In genomic region chr10:87858013-87858806, GRCm38 (mm10) we compare ENCODE assay signal across 8 mouse cellular contexts. TPM values are rescaled to one million over a fixed set of nuclear protein-coding genes. Genes with fewer than 3 reads are reported as not detected.
DNase-seq lines count a peak whose midpoint lies in the region; ATAC-seq and TF ChIP-seq lines count a peak whose summit lies in the region.

Igf1 (plus strand) TSS chr10:87858265.

- H3K36me3 ChIP-seq in liver, adult 2 months (ENCODE audit: control insufficient read depth, insufficient read depth, low read length), result peaks cover under 1% of the 10 kb centered on the region; the same call in 1 of the 2 replicates
- no peaks in the 10 kb centered on the region for H3K36me3 ChIP-seq in embryonic facial prominence, embryonic 12.5 days

- H3K27me3 ChIP-seq in liver, adult 2 months (ENCODE audit: control insufficient read depth, insufficient read depth, low read length), result no peaks in the 10 kb centered on the region
- no peaks in the 10 kb centered on the region for H3K27me3 ChIP-seq in embryonic facial prominence, embryonic 12.5 days

- H3K79me2 ChIP-seq in liver, adult 2 months (ENCODE audit: control insufficient read depth, insufficient read depth, low read length), result peaks cover 5% of the 10 kb centered on the region; the same call in 1 of the 2 replicates

- H3K9ac ChIP-seq in liver, adult 2 months (ENCODE audit: low read depth, low read length), result peak within 1 kb of the TSS; percentile 75
- peak within 1 kb of the TSS; percentile 29 for H3K9ac ChIP-seq in embryonic facial prominence, embryonic 12.5 days

- peak within 1 kb of the TSS; percentile 64 for H3K4me2 ChIP-seq in embryonic facial prominence, embryonic 12.5 days (replicated peaks)

- H3K4me3 ChIP-seq in liver, adult 2 months (ENCODE audit: insufficient read depth, low read depth, low read length), result peak within 1 kb of the TSS; percentile 79
- peak within 1 kb of the TSS; percentile 53 for H3K4me3 ChIP-seq in embryonic facial prominence, embryonic 12.5 days

- no peak for ATAC-seq in embryonic facial prominence, embryonic 12.5 days (ENCODE audit: insufficient number of reproducible peaks, insufficient read depth, low FRiP score, low TSS enrichment)
- ATAC-seq in megakaryocyte, adult 5-6 weeks (ENCODE audit: poor library complexity, severe bottlenecking), result 0 out of 2 replicates have a peak, but pooled peaks have one; percentile 19

- no peak for TF ChIP-seq POLR2A in liver, adult 2 months (IDR thresholded peaks at IDR 0.05; ENCODE audit: extremely low read depth, insufficient read depth, low read length)

- H3K4me1 ChIP-seq in liver, adult 2 months (ENCODE audit: control insufficient read depth, insufficient read depth, low read length), result peaks cover 11% of the 10 kb centered on the region
- H3K4me1 ChIP-seq in embryonic facial prominence, embryonic 12.5 days, result peaks cover 46% of the 10 kb centered on the region

- H3K27ac ChIP-seq in liver, adult 2 months (replicated peaks; ENCODE audit: insufficient read depth, low read depth, low read length), result peak within 1 kb of the TSS; percentile 89
- peak within 1 kb of the TSS; percentile 93 for H3K27ac ChIP-seq in embryonic facial prominence, embryonic 12.5 days

- no peak for TF ChIP-seq CTCF in liver, adult 2 months (IDR thresholded peaks at IDR 0.05; ENCODE audit: low read depth, low read length)

- intact Hi-C loops in heart, postnatal 10 days (cut with DNase I), result loop anchor here (5.0 to 10.0 kb wide), 4 partner anchors 153 to 444 kb away; partner anchors contain the start of genes Nup37 and Parpbp

- DNase-seq in liver, adult 2 months (ENCODE audit: extremely low read depth, low read depth, low spot score), result peak; percentile 55
- no peak for DNase-seq in liver
- peak in 1 of 2 experiments; percentile 44 for DNase-seq in heart, postnatal 10 days
- DNase-seq in cerebellum, postnatal 14 days, result no peak
- no peak for DNase-seq in frontal cortex, postnatal 36 days (ENCODE audit: low spot score in 2 of 2)
- DNase-seq in lung, postnatal 25 days (ENCODE audit: low spot score), result no peak

- H3K9me3 ChIP-seq in embryonic facial prominence, embryonic 12.5 days, result no peaks in the 10 kb centered on the region

- 13% methylated on average over 5 of the region's 5 CpGs for WGBS in liver, adult 2 months
- WGBS in embryonic facial prominence, embryonic 12.5 days, result 26% methylated on average over 5 of the region's 5 CpGs

RNA-seq across cellular contexts. Expression of gene Igf1, which starts in this region (rescaled TPM):
- 244 and 252 TPM in 2 replicates for total RNA-seq in liver, adult 2 months (2014; rRNA removed)
- 1,223 and 1,483 TPM in 2 replicates for polyA plus RNA-seq in liver, adult 2 months (2012; rRNA removed)
- 68.0 and 85.1 TPM in 2 replicates for polyA plus RNA-seq in embryonic facial prominence, embryonic 12.5 days (2016; fragmentation: Nextera tagmentation; extraction: Ambion mirVana)
- total RNA-seq in heart, postnatal 10 days (2021), result 10 to 100 TPM; 42.5 to 57.0 TPM
- total RNA-seq in megakaryocyte, adult 5-6 weeks (2015), result 0.13 and 2.6 TPM in 2 replicates
- total RNA-seq in megakaryocyte, adult 5-6 weeks (2017), result 0.16 and 0.48 TPM in 2 replicates

Comparison
In these comparisons a context has a peak if more than half of its experiments do, and no peak if none do; other contexts are left out.
1. RNA of gene Igf1 (total RNA-seq): 244 to 252 TPM in liver, adult 2 months and 42.5 to 57.0 TPM in heart, postnatal 10 days; 0.13 to 2.6 TPM in megakaryocyte, adult 5-6 weeks; every median in the first group is over 10 times any median in the second.
2. RNA of gene Igf1 (polyA plus RNA-seq): 1,223 to 1,483 TPM in liver, adult 2 months; 68.0 to 85.1 TPM in embryonic facial prominence, embryonic 12.5 days; every median in the first group is over 10 times any median in the second.